Mouse (Mus musculus): ENCODE measurements around the gene Rps6kb2. TPM values are rescaled to one million over a fixed set of nuclear protein-coding genes. Genes with fewer than 3 reads are reported as not detected.

Rps6kb2 gene
- 10 to 100 TPM; 43.4 to 45.2 TPM for polyA plus RNA-seq (2017; shearing (Covaris generic))

GRCm38 (mm10) chr19:4162646-4163542, at the start of gene Rps6kb2:
TSS of gene Rps6kb2 (minus strand) at chr19:4163354.

GRCm38 (mm10) chr19:4201291-4201909, 38.2 kb upstream of the Rps6kb2 start, which contains the start of gene Rad9a:
TSS of gene Rad9a (minus strand) at chr19:4201662.

GRCm38 (mm10) chr19:4191528-4192250, 28.5 kb upstream of the Rps6kb2 start, which contains the start of gene Ppp1ca:
TSS of gene Ppp1ca (plus strand) at chr19:4192065.

DNA sequence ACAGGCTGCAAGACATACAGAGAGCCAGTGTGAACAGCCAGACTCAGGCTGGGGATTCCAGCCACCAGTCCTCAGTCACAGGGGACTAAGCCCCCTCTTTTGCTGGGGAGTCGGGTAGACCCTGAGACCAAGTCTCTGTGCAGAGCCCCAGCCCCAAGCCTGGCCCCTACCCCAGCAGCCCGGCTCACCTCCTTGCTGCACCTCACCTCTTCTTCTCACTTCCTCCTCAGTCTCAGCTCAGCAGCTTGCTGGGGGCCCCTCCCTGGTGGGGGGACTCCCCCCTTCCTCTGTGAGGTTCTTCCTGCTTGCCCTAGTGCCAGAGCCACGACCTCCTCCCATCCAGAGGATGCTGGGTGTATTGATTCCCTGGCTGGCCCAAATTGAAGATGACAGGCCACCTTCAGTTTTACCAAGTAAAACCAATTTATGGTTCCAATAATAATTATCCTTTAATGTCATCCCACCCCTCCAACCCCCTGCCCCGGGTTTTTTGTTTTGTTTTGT, 27.7 kb upstream of the Rps6kb2 start, which contains the start of gene Tbc1d10c:
Gene Tbc1d10c (minus strand): TSS at position 454 of the 504 bp plus-strand sequence.

DNA sequence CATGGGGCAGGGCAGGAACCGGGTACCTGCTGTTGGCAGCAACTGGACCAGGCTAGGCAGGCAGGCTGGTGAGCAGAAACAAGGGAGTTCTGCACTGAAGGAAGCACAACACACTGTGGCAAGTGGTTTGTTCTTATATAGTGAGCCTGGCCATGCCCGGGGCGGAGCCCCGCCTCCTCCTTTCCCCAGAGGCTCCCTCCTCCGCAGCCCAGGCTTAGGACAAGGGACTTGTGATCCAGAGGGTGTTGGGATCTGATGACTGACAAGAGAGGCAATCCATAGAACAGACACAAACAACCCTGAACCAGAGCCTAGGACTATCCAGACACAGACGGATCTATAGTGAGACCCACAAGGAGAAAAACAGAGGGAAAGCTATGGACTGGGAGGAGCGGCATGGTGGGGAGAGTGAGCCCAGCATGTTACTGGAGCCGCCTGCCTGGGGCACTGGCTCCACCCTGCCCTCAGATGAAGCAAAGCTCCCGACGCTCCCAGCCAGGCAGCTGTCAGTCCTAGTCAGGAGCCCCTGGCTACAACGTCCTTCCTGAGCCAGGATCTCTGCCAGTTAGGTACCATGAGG, 12.3 kb upstream of the Rps6kb2 start, which contains the start of gene Carns1:
Gene Carns1 (minus strand): TSS at position 112 of the 580 bp plus-strand sequence.

DNA sequence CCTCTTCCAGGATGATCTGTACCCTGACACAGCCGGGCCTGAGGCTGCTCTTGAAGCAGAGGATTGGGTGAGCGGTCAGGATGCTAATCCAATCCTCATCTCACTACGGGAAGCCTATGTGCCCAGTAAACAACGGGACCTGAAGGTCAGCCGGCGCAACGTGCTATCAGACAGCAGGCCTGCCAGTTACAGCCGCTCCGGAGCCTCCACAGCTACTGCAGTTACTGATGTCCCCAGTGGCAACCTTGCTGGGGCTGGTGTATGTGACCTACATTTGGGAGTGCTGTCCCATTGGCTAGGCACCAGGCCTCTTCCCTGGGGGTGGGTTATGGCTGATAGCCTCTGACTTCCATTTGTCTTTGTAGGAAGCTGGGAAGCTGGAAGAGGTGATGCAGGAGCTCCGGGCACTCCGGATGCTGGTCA, 9.9 kb downstream of the Rps6kb2 start, which contains the start of gene Ptprcap:
Gene Ptprcap (plus strand): TSS at position 373 of the 423 bp plus-strand sequence.

DNA sequence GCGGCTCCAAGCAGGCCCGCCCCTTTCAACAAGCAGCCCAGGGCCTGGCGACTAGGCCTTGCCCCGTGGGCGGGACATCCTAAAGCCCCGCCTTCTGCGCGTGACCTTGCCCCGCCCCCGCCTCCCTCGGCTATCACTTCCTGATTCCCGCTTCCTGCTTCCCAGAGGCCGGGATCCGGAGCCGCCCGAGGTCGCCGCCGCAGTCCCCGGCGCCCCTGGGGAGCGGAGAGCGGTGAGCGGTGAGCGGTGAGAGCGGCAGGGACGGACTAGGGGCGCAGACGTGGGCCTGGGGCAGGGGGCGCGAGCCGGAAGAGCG, 14.7 kb downstream of the Rps6kb2 start, which contains the start of gene Coro1b:
Gene Coro1b (plus strand): TSS at position 129 of the 316 bp plus-strand sequence.

DNA sequence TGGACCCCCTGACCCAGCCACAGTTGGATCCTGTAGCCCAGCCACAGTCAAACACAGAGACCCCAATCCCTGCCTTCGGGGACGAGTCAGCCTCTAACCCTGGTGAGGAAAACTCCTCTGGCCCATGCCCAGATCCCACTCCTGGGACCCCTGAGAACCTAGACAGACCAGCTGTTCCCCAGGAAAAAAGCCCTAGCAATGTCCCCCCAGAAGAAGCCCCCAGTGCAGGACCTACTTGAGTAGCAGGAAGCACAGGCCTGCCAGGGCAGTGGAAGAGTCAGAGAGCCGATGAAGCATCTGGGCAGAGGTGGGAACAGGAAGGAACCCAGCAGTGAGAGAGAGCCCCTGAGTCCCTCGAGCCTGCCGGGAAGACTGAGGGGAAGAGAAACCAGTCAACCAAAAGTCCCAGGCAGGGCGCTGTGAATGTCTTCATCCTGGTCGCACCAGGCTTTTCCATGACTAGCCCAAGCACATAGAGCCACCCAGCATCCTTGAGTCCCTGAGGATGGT, 19.3 kb downstream of the Rps6kb2 start, which contains the start of gene Cabp4:
Gene Cabp4 (minus strand): TSS at position 275 of the 510 bp plus-strand sequence.

GRCm38 (mm10) chr19:4139446-4139845, 23.7 kb downstream of the Rps6kb2 start, which contains the start of gene Gpr152:
TSS of gene Gpr152 (plus strand) at chr19:4139787.

GRCm38 (mm10) chr19:4125741-4126696, 37.1 kb downstream of the Rps6kb2 start, which contains the start of gene Aip:
TSS of gene Aip (minus strand) at chr19:4125858.

Other genes starting within 250 kb of the Rps6kb2 start
- 1 to 10 TPM in 1 of 2 experiments, under 1 TPM in 1; 0.63 to 1.3 TPM for gene Aldh3b1, start 233.5 kb downstream of the Rps6kb2 start, polyA plus RNA-seq (2017; shearing (Covaris generic))
- gene Unc93b1, start 228.2 kb downstream of the Rps6kb2 start, polyA plus RNA-seq (2017; shearing (Covaris generic)): 10 to 100 TPM; 24.4 to 40.8 TPM
- gene Aldh3b3, start 204.7 kb downstream of the Rps6kb2 start, polyA plus RNA-seq (2017; shearing (Covaris generic)): under 1 TPM in 1 of 2 experiments, not detected in 1; 0.20 TPM
- not detected for gene Aldh3b2, start 191.0 kb downstream of the Rps6kb2 start, polyA plus RNA-seq (2017; shearing (Covaris generic))
- under 1 TPM in 1 of 2 experiments, not detected in 1; 0.66 TPM for gene Acy3, start 176.8 kb downstream of the Rps6kb2 start, polyA plus RNA-seq (2017; shearing (Covaris generic))
- under 1 TPM in 1 of 2 experiments, not detected in 1; 0.12 TPM for gene Tbx10, start 170.6 kb downstream of the Rps6kb2 start, polyA plus RNA-seq (2017; shearing (Covaris generic))
- 10 to 100 TPM; 11.5 to 24.3 TPM for gene Nudt8, start 162.8 kb downstream of the Rps6kb2 start, polyA plus RNA-seq (2017; shearing (Covaris generic))
- gene Gm49405, start 162.7 kb downstream of the Rps6kb2 start, polyA plus RNA-seq (2017; shearing (Covaris generic)): 1 to 10 TPM in 1 of 2 experiments, under 1 TPM in 1; 0.42 to 2.4 TPM
- gene Doc2g, start 160.0 kb downstream of the Rps6kb2 start, polyA plus RNA-seq (2017; shearing (Covaris generic)): 1 to 10 TPM in 1 of 2 experiments, under 1 TPM in 1; 0.52 to 4.1 TPM
- 100 to 1,000 TPM; 134 to 170 TPM for gene Ndufv1, start 150.5 kb downstream of the Rps6kb2 start, polyA plus RNA-seq (2017; shearing (Covaris generic))
- gene Gstp1, start 125.4 kb downstream of the Rps6kb2 start, polyA plus RNA-seq (2017; shearing (Covaris generic)): 100 to 1,000 TPM; 602 to 648 TPM
- 10 to 100 TPM in 1 of 2 experiments, 1 to 10 TPM in 1; 2.0 to 12.8 TPM for gene Gstp2, start 117.3 kb downstream of the Rps6kb2 start, polyA plus RNA-seq (2017; shearing (Covaris generic))
- gene Gstp3, start 103.8 kb downstream of the Rps6kb2 start, polyA plus RNA-seq (2017; shearing (Covaris generic)): 100 to 1,000 TPM; 132 to 137 TPM
- gene Cabp2, start 81.8 kb downstream of the Rps6kb2 start, polyA plus RNA-seq (2017; shearing (Covaris generic)): not detected
- gene Cdk2ap2, start 66.2 kb downstream of the Rps6kb2 start, polyA plus RNA-seq (2017; shearing (Covaris generic)): 100 to 1,000 TPM; 721 to 747 TPM
- 100 to 1,000 TPM; 256 to 279 TPM for gene Pitpnm1, start 63.4 kb downstream of the Rps6kb2 start, polyA plus RNA-seq (2017; shearing (Covaris generic))
- 100 to 1,000 TPM; 195 to 206 TPM for gene Aip, start 37.5 kb downstream of the Rps6kb2 start, polyA plus RNA-seq (2017; shearing (Covaris generic))
- gene Gpr152, start 23.6 kb downstream of the Rps6kb2 start, polyA plus RNA-seq (2017; shearing (Covaris generic)): not detected
- under 1 TPM; 0.16 to 0.52 TPM for gene Cabp4, start 19.3 kb downstream of the Rps6kb2 start, polyA plus RNA-seq (2017; shearing (Covaris generic))
- 100 to 1,000 TPM; 293 to 521 TPM for gene Coro1b, start 14.7 kb downstream of the Rps6kb2 start, polyA plus RNA-seq (2017; shearing (Covaris generic))
- 1,000 to 10,000 TPM; 1,707 to 1,870 TPM for gene Ptprcap, start 9.8 kb downstream of the Rps6kb2 start, polyA plus RNA-seq (2017; shearing (Covaris generic))
- gene Carns1, start 12.1 kb upstream of the Rps6kb2 start, polyA plus RNA-seq (2017; shearing (Covaris generic)): 10 to 100 TPM; 11.8 to 20.0 TPM
- gene Tbc1d10c, start 27.9 kb upstream of the Rps6kb2 start, polyA plus RNA-seq (2017; shearing (Covaris generic)): 100 to 1,000 TPM; 624 to 764 TPM
- 1,000 to 10,000 TPM; 1,254 to 1,335 TPM for gene Ppp1ca, start 28.7 kb upstream of the Rps6kb2 start, polyA plus RNA-seq (2017; shearing (Covaris generic))
- gene Rad9a, start 38.3 kb upstream of the Rps6kb2 start, polyA plus RNA-seq (2017; shearing (Covaris generic)): 10 to 100 TPM; 43.8 to 69.5 TPM
- gene Clcf1, start 50.9 kb upstream of the Rps6kb2 start, polyA plus RNA-seq (2017; shearing (Covaris generic)): 10 to 100 TPM; 20.4 to 31.3 TPM
- not detected for gene AC109138.7, start 51.0 kb upstream of the Rps6kb2 start, polyA plus RNA-seq (2017; shearing (Covaris generic))
- gene Pold4, start 68.5 kb upstream of the Rps6kb2 start, polyA plus RNA-seq (2017; shearing (Covaris generic)): 100 to 1,000 TPM; 124 to 142 TPM
- gene Ssh3, start 105.8 kb upstream of the Rps6kb2 start, polyA plus RNA-seq (2017; shearing (Covaris generic)): 1 to 10 TPM in 1 of 2 experiments, under 1 TPM in 1; 0.61 to 1.4 TPM
- 1 to 10 TPM; 3.2 to 8.3 TPM for gene Ankrd13d, start 119.8 kb upstream of the Rps6kb2 start, polyA plus RNA-seq (2017; shearing (Covaris generic))
- 100 to 1,000 TPM; 351 to 389 TPM for gene Grk2, start 142.9 kb upstream of the Rps6kb2 start, polyA plus RNA-seq (2017; shearing (Covaris generic))
- 10 to 100 TPM; 51.4 to 63.5 TPM for gene Kdm2a, start 234.9 kb upstream of the Rps6kb2 start, polyA plus RNA-seq (2017; shearing (Covaris generic))